Mouse (Mus musculus) megakaryocyte-erythroid progenitor cell, adult 5-6 weeks (primary cell): ENCODE measurements at regions not wholly inside any gene's neighbourhood (a gene's known extent, or its start where the extent isn't known, plus 50 kb on each side); places are given as distances from the start of the nearest gene placed in this dataset.

Source experiments
- ATAC-seq: replicated peaks from 2 replicates; pipeline ENCODE4 v1.8.0; 2016; ENCODE audit warnings: mild to moderate bottlenecking, inconsistent platforms; ENCODE audit not compliant: severe bottlenecking, poor library complexity, low FRiP score, low TSS enrichment

GRCm38 (mm10) chrX:15322207-15322839 lies 1111.4 kb downstream of the H2al1n start:
- 0 out of 2 replicates have a peak, but pooled peaks have one; percentile 59 for ATAC-seq

DNA sequence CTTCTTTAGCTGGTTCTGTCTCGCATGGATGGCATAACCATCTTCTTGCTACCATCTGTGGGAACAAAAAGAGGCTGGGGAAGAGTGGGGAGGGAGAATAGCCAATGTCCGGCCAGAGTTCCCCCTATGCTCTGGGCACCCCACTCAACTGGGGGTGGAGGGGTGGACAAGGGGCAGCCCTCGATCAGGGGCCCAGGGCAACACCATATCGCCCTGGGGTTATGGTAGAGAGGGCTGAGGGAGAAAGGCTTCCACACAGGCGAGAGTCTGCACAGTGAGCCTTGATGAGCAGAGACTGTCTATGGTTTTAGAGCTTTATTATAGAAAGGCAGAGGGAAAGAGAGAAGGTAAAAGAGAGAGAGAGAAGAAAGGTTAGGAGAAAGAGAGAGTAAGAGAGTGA lies 1112.0 kb downstream of the H2al1n start:
- ATAC-seq: no peak

DNA sequence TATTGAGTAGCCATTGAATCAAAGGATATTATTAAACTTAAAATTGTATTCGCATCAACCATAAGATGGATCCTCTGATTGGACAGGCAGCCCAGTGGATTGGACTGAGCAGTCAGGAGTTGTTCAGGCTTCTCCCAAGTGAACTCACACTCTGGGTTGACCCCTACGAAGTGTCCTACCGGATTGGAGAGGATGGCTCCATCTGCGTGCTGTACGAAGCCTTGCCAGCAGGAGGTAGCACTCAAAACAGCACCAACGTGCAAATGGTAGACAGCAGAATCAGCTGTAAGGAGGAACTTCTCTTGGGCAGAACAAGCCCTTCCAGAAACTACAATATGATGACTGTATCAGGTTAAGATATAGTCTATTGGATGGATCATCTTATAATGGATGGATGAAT lies 1154.2 kb downstream of the H2al1n start:
- peak; percentile 97 for ATAC-seq
